Mouse (Mus musculus): ENCODE measurements at regions not wholly inside any gene's neighbourhood (a gene's known extent, or its start where the extent isn't known, plus 50 kb on each side); places are given as distances from the start of the nearest gene placed in this dataset.

DNA sequence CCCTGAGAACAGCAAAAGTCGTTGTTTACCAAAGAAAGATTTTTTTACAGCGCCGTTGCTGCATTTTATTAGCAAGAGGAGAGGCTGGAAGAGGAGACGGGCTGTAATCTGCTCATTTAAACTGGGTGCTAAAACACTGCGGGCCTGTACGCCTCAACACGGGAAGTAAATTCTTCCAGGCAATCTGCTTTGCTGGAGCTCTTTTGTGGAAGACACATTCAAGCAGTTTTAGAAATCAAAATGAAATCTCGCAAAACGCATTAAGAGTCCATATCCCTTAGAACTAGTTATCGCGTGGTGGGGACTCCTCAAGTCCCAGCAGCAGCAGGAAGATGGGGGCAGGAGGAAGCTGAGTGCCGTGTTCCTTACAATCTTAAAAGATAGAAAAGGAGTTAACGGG is 65.9 kb upstream of the Syt13 start:
- TF ChIP-seq CTCF (IDR thresholded peaks at IDR 0.05; ENCODE audit: insufficient read depth, low read length) = no peak
- no peak for TF ChIP-seq POLR2A (IDR thresholded peaks at IDR 0.05; ENCODE audit: borderline replicate concordance, extremely low read depth, low read depth, low read length)
- no peak for DNase-seq
- no peak overlapping the region for H3K4me3 ChIP-seq (replicated peaks; ENCODE audit: extremely low read depth, low read depth, low read length)
- WGBS = 80% methylated on average over 13 of the region's 13 CpGs
- peaks cover 11% of the 10 kb centered on the region for H3K4me1 ChIP-seq (ENCODE audit: control insufficient read depth, insufficient read depth, low read length)

DNA sequence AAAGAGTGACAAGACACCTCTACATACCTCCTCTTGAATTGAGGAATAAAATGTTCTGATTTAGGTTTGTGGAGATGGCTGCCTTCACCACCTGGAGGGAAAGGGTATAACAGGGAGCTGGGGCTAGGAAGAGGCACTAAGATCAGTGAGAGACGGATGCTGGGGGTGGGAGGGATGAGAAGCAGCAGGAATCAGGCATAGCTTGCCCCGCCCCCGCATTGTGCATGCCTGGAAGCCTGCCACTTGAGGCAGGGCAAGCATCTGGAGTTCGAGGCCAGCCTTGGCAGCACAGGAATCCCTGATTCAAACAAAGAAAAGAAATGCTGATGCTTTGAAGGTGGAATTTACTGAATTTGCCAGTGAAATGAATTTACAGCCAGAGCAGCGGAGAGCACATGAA is 63.6 kb upstream of the Syt13 start:
- Histone ChIP-seq H3K4me3 (replicated peaks; ENCODE audit: extremely low read depth, low read depth, low read length) (no peak overlapping the region), H3K4me1 (ENCODE audit: control insufficient read depth, insufficient read depth, low read length) (no peaks in the 10 kb centered on the region)
- WGBS = 54% methylated on average over 5 of the region's 5 CpGs
- DNase-seq = no peak
- TF ChIP-seq CTCF (IDR thresholded peaks at IDR 0.05; ENCODE audit: insufficient read depth, low read length) = no peak
- TF ChIP-seq POLR2A (IDR thresholded peaks at IDR 0.05; ENCODE audit: borderline replicate concordance, extremely low read depth, low read depth, low read length) = no peak

GRCm38 (mm10) chr2:92853175-92853574 is 61.7 kb upstream of the Syt13 start:
- TF ChIP-seq POLR2A (IDR thresholded peaks at IDR 0.05; ENCODE audit: borderline replicate concordance, extremely low read depth, low read depth, low read length) = no peak
- no peak for TF ChIP-seq CTCF (IDR thresholded peaks at IDR 0.05; ENCODE audit: insufficient read depth, low read length)
- DNase-seq = no peak
- no peaks in the 10 kb centered on the region for H3K4me1 ChIP-seq (ENCODE audit: control insufficient read depth, insufficient read depth, low read length)
- 91% methylated on average over 3 of the region's 3 CpGs for WGBS
- H3K4me3 ChIP-seq (replicated peaks; ENCODE audit: extremely low read depth, low read depth, low read length) = no peak overlapping the region

- Histone ChIP-seq H3K4me3 (replicated peaks; ENCODE audit: extremely low read depth, low read depth, low read length) (no peak overlapping the region), H3K4me1 (ENCODE audit: control insufficient read depth, insufficient read depth, low read length) (no peaks in the 10 kb centered on the region)
- TF ChIP-seq CTCF (IDR thresholded peaks at IDR 0.05; ENCODE audit: insufficient read depth, low read length) (no peak), POLR2A (IDR thresholded peaks at IDR 0.05; ENCODE audit: borderline replicate concordance, extremely low read depth, low read depth, low read length) (no peak)
- WGBS = 63% methylated on average over 4 of the region's 4 CpGs
- DNase-seq = no peak
These were observed 60.6 kb upstream of the Syt13 start for GRCm38 (mm10) chr2:92854331-92854730.

GRCm38 (mm10) chr2:92856047-92856446 is 58.9 kb upstream of the Syt13 start:
- TF ChIP-seq POLR2A (IDR thresholded peaks at IDR 0.05; ENCODE audit: borderline replicate concordance, extremely low read depth, low read depth, low read length) (no peak), CTCF (IDR thresholded peaks at IDR 0.05; ENCODE audit: insufficient read depth, low read length) (no peak)
- Histone ChIP-seq H3K4me3 (replicated peaks; ENCODE audit: extremely low read depth, low read depth, low read length) (no peak overlapping the region), H3K4me1 (ENCODE audit: control insufficient read depth, insufficient read depth, low read length) (no peaks in the 10 kb centered on the region)
- no peak for DNase-seq
- 68% methylated on average over 12 of the region's 12 CpGs for WGBS

DNA sequence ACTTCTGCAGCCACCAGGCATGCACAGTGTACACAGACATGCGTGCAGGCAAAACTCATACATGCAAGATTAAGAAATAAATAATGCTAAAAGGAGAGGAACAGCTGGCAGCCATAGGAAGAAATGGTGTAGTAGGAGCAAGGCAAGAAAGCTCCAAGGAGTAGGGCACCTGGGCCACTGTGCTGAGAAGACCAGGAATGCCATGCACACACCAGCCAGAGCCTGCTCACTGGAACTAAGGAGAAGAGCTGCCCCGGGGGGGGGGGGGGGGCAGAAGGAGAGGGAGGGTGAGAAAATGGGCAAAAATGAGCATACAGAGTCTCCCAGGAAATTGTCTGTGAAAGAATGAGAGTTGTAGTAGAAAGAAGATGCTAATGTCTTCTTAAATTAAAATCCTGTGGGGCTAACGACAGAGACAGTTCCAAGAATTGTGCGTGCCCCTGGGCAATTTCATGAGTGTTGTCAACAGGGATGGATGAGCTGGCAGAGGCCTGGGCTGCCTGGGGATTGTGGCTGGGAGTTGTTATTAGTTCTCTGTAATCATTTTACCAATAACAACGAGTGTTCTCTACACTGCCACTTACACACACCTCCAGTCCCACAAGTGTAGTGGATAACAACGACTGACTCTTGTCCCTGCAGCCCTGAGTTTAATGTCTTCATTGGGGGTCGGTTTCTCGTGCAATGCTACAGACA is 54.2 kb upstream of the Syt13 start:
- WGBS = 78% methylated on average over 7 of the region's 8 CpGs
- Histone ChIP-seq H3K4me1 (ENCODE audit: control insufficient read depth, insufficient read depth, low read length) (no peaks in the 10 kb centered on the region), H3K4me3 (replicated peaks; ENCODE audit: extremely low read depth, low read depth, low read length) (no peak overlapping the region)

More for the DNA sequence above, 54.2 kb upstream of the Syt13 start:
- DNase-seq = no peak
- TF ChIP-seq POLR2A (IDR thresholded peaks at IDR 0.05; ENCODE audit: borderline replicate concordance, extremely low read depth, low read depth, low read length) (no peak), CTCF (IDR thresholded peaks at IDR 0.05; ENCODE audit: insufficient read depth, low read length) (no peak)

Data from lung, adult 2 months (tissue).